Comparison of ENCODE assay signal across 10 mouse cellular contexts in the genomic region with DNA sequence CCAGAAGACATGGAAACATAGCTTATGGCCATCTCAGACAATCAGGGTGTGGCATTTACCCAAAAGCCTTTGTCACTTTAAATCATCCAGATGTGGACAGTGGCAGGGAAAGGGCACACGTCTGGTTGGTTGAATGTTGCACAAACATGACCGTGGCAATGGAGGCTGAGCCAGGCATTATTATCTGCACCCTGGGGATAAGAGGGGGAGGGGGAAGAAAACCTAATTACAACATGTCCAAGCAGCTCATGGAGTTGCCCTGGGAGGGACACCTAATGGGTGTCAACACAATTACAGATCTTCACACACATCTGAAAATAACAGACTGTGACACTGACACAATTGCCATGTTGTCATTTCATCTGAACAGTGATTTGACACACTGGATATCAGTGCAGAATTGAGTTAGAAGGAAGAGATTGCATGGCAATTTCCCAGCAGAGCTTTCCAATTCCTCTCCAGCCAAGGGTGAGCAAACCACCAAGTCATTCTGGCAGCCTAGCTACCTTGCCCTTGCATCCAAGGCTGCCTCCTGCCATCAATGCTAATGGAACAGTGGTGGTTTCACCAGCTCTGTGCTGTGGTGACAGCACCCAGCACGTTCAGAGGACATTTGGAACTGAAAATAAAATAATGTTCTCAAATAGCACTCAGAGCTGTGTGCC.
"Had no signal": no experiment of that assay in that cellular context is flagged by ENCODE, and none has a peak within 500 bp of the region (broad histone marks: within the 10 kb centered on the region; RNA-seq: fewer than 3 reads in every experiment).

No protein-coding gene starts in this region.

- DNase-seq: kidney, postnatal 14 days; lung, embryonic 14.5 days; lung, postnatal 10 days; lung, postnatal 4 days; right cerebral cortex, postnatal 4 days; spleen, adult 18-20 months; thymus, adult 18-20 months; thymus, postnatal 14 days had no signal

- ATAC-seq: liver, embryonic 12.5 days; midbrain, embryonic 16.5 days had no signal
